8 mouse cellular contexts compared by ENCODE assay signal in genomic region chr4:35099865-35100780, GRCm38 (mm10). TPM values are rescaled to one million over a fixed set of nuclear protein-coding genes. Genes with fewer than 3 reads are reported as not detected.
DNase-seq lines count a peak whose midpoint lies in the region; TF ChIP-seq lines count a peak whose summit lies in the region.

No protein-coding gene starts in this region.

- peak overlapping the region; percentile 46 for H3K4me3 ChIP-seq in left cerebral cortex, adult 2 months

- peak; percentile 85 for DNase-seq in adrenal gland, adult 8-10 months
- peak; percentile 92 for DNase-seq in embryo, embryonic 11 days
- peak; percentile 71 for DNase-seq in gastrocnemius, postnatal 10 days
- peak; percentile 15 for DNase-seq in induced T-regulatory cell, adult 2 months (ENCODE audit: low read depth)
- peak; percentile 67 to 69 for DNase-seq in left cerebral cortex, adult 2 months (ENCODE audit: extremely low spot score in 1 of 2, low spot score in 2 of 2)
- peak; percentile 87 to 93 for DNase-seq in lung, postnatal 4 days
- peak; percentile 90 for DNase-seq in retina, postnatal 1 day
- DNase-seq in urinary bladder, adult 18-20 months (ENCODE audit: low spot score in 2 of 2): peak; percentile 40 to 80

- no peak overlapping the region for H3K27ac ChIP-seq in left cerebral cortex, adult 2 months

- intact Hi-C loops in left cerebral cortex, adult 2 months (cut with DNase I): loop anchor here (5.0 kb wide), 1 partner anchor 133 kb away; no protein-coding TSS in a partner anchor

- TF ChIP-seq CTCF in left cerebral cortex, adult 2 months (IDR thresholded peaks at IDR 0.05): no peak

RNA-seq across cellular contexts. Expression of gene Ifnk, which starts 51.7 kb away (rescaled TPM):
- under 1 TPM in 1 of 4 experiments, not detected in 3; 0.38 TPM for total RNA-seq in adrenal gland, adult 8-10 months (2022)
- not detected for total RNA-seq in gastrocnemius, postnatal 10 days (2021)
- total RNA-seq in left cerebral cortex, adult 2 months (2021): not detected

RNA-seq across cellular contexts. Expression of gene Mob3b, which starts 57.2 kb away (rescaled TPM):
- 10 to 100 TPM; 28.5 to 53.9 (median 39.7) TPM for total RNA-seq in adrenal gland, adult 8-10 months (2022)
- total RNA-seq in gastrocnemius, postnatal 10 days (2021): 1 to 10 TPM; 2.8 to 3.9 TPM
- 1 to 10 TPM; 2.8 to 4.0 TPM for total RNA-seq in left cerebral cortex, adult 2 months (2021)

Comparison
In these comparisons a context has a peak if more than half of its experiments do, and no peak if none do; other contexts are left out.
1. DNase-seq: peak in every context shown above with its lines; median percentile 92 in embryo, embryonic 11 days; 90 in lung, postnatal 4 days; 90 in retina, postnatal 1 day; 85 in adrenal gland, adult 8-10 months; 71 in gastrocnemius, postnatal 10 days; 68 in left cerebral cortex, adult 2 months; 60 in urinary bladder, adult 18-20 months; 15 in induced T-regulatory cell, adult 2 months.
2. RNA of gene Mob3b, which starts 57.2 kb away (total RNA-seq): 28.5 to 53.9 TPM in adrenal gland, adult 8-10 months; 2.8 to 4.0 TPM in left cerebral cortex, adult 2 months and 2.8 to 3.9 TPM in gastrocnemius, postnatal 10 days; every median in the first group is over 4 times any median in the second.